Mouse (Mus musculus) brown adipose tissue, adult 24 weeks (tissue): Measurements from ENCODE around the gene Igfbp4. TPM values are rescaled to one million over a fixed set of nuclear protein-coding genes. Genes with fewer than 3 reads are reported as not detected.

ENCODE experiments used
- H3K27ac ChIP-seq: fragments of 200-500 bp; replicated peaks from 2 replicates; pipeline ENCODE4 v1.5.1; 2012; ENCODE audit warnings: low read depth, mild to moderate bottlenecking, low read length
- H3K4me1 ChIP-seq: fragments of 200-500 bp; 2 replicates; pipeline ENCODE4 v1.6.1; 2012; ENCODE audit warnings: low read length, mixed read lengths; ENCODE audit not compliant: control insufficient read depth, insufficient read depth, insufficient read length
- H3K4me3 ChIP-seq: fragments of 200-500 bp; 2 replicates; pipeline ENCODE4 v1.5.1; 2012; ENCODE audit warnings: low read depth, mild to moderate bottlenecking, low read length, moderate library complexity; ENCODE audit not compliant: insufficient read depth
- polyA plus RNA-seq: library from polyadenylated mRNA; stranded (reverse); fragments of >200 nt; gene quantifications from 2 replicates; pipeline ENCODE4 v1.2.4, GENCODE M21; 2012; ENCODE audit not compliant: missing spikeins, insufficient read depth, insufficient read length

Gene Igfbp4
- polyA plus RNA-seq, 1 experiment, result 63.5 TPM

DNA sequence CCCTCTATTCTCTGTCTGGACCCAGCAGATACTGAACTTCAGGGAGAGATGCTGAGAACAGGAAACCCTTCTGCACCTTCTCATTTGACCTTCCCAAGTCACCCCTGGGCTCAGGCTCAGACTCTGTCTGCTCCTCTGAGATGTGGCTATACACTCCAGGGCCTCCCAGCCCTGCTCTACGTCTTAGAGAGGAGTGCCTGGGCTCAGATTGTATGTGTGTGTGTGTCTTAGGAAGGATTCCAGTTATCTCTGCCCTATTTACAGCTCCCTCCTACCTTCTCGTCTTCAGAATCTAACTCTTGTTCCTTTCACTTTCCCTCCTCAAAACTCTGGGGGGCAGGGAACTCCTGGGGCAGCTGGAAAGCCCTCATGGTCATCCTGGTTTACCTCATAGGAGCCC lies 47.4 kb downstream of the Igfbp4 start:
- H3K4me1 ChIP-seq, result no peaks in the 10 kb centered on the region
- no peak overlapping the region for H3K4me3 ChIP-seq

DNA sequence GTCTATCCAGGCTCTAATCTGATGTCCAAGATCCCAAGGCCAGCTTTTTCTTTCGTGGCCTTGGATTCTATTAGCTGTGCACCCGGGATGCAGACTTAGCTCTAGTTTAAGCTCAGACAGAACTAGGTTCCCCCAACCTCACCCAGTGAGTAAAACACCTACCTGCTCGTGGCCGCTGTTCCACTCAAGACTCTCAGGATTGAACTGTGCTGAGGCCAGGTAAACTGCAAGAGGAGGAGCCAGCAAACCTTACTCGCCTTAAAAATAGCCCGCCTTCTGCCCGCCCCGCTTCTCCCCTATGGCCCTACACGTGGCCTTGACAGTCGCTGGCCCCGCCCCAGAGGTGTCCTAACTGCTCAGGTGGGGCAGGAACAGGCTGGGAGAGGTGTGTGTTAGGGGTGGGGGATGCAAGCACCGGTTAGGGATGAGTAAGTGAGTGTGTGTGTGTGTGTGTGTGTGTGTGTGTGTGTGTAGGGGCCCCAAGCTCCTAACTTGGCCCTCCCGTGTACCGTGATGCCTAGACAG lies 48.1 kb downstream of the Igfbp4 start, which contains the start of gene Tns4:
Gene Tns4, minus strand, starts transcription at position 230 of the 525 bp plus-strand sequence.
- H3K4me1 ChIP-seq, result no peaks in the 10 kb centered on the region
- H3K27ac ChIP-seq, result no peak within 1 kb of the TSS
- no peak within 1 kb of the TSS for H3K4me3 ChIP-seq

More for the DNA sequence above, 47.4 kb downstream of the Igfbp4 start:
- H3K27ac ChIP-seq, result no peak overlapping the region

DNA sequence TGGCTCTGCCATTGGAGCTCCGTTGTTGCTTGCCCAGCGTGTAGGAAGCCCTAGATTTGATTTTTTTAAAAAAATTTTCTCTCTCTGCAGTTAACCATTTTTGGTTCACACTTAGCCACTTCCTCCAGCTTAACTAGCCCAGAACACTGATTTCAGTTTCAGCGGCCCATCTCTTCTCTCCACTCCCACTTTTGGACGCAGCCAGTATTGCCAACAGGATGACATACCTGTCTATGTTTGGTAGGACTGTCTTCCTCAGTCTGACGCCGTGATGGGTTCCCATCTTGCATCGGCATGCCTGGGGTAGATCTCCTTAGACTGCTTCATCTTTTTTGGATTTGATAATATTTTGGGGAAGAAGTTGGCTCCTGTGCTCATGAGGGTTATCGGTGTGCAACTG lies 49.3 kb downstream of the Igfbp4 start:
- Histone ChIP-seq H3K27ac (no peak overlapping the region), H3K4me3 (no peak overlapping the region), H3K4me1 (no peaks in the 10 kb centered on the region)

- Histone ChIP-seq H3K4me3 (no peak overlapping the region), H3K4me1 (no peaks in the 10 kb centered on the region), H3K27ac (no peak overlapping the region)
Measured at GRCm38 (mm10) chr11:99091666-99092065, 50.6 kb downstream of the Igfbp4 start.

DNA sequence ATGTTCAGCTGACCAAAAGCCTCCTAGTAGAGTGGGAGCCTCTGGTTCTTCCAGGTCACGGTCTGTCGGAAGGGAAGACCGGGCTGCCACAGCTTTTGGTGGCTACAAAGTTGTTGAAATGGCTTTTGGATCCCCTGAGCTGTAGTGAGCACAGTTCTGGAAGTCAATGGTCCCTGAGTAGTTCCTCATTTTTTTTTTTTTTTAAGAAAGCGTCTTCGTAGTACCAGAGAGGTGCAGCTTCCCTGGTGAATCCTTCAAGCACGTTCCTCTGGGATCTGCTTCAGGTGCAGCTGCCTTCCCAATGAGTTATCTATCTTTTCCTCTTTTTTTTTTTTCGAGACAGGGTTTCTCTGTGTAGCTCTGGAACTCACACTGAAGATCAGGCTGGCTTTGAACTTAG lies 52.7 kb downstream of the Igfbp4 start:
- Histone ChIP-seq H3K4me1 (no peaks in the 10 kb centered on the region), H3K27ac (no peak overlapping the region), H3K4me3 (no peak overlapping the region)

DNA sequence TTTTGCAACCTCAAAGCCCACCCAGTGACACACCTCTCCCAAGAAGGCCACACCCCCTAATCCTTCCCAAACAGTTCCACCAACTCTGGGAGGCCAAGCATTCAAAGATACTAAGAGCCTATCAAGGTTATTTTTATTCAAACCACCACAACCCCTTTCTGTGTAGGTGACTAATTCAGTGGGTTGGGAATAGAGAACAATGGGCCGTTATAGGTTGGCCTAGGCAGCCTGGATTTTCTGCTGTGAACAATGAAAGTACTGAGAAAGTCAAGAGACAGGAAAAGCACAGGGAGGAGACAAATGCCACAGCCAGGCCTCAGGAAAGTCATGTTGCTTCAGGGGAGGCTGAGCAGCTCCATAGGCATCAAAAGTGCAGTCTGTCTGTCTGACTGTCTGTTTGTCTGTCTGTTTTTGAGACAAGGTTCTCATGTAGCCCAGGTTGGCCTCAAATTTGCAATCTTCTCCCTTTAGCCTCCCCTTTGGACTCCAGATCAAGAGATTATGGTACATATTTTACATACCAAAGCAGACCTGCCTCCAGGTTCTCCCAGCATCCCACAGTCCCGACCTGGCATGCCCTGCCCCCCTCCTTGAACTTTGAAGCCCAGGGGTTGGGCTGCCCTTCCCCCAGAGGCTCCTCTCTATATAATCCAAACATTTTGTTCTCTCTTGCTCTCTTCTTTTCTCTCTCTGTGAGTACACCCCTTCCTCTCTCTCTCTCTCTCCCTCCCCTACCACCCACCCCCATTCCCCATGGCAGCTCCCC lies 54.0 kb downstream of the Igfbp4 start:
- no peak overlapping the region for H3K4me3 ChIP-seq
- no peak overlapping the region for H3K27ac ChIP-seq
- H3K4me1 ChIP-seq, result peaks cover 5% of the 10 kb centered on the region; the same call in 1 of the 2 replicates

DNA sequence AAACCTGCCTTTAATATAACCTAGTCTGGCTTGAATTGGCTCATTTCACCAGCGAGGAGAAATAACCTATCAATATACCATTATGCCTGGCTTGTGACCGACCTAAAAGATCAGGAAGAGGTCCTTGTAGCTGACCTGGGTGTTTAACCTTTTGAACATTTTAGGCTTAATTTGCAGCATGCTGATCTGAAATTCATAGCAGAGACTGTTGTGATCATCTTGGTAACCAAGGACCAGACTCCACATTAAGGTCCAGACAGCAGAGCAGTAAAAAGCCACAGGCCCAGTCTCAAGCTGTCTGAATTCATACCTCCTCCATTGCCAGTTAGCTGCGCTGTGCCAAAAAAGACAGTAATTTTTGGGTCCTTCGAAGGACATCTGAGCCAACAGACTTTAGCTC lies 54.7 kb downstream of the Igfbp4 start:
- Histone ChIP-seq H3K27ac (no peak overlapping the region), H3K4me3 (no peak overlapping the region), H3K4me1 (peaks cover 5% of the 10 kb centered on the region; the same call in 1 of the 2 replicates)

- Histone ChIP-seq H3K4me3 (no peak overlapping the region), H3K27ac (no peak overlapping the region), H3K4me1 (peaks cover 5% of the 10 kb centered on the region; the same call in 1 of the 2 replicates)
Measured at GRCm38 (mm10) chr11:99096417-99096816, 55.4 kb downstream of the Igfbp4 start.

GRCm38 (mm10) chr11:99096996-99097774 lies 56.1 kb downstream of the Igfbp4 start:
- no peak overlapping the region for H3K4me3 ChIP-seq
- H3K27ac ChIP-seq, result no peak overlapping the region
- peaks cover 5% of the 10 kb centered on the region; the same call in 1 of the 2 replicates for H3K4me1 ChIP-seq

GRCm38 (mm10) chr11:99098924-99099323 lies 57.9 kb downstream of the Igfbp4 start:
- H3K27ac ChIP-seq, result no peak overlapping the region
- H3K4me3 ChIP-seq, result no peak overlapping the region
- peaks cover 8% of the 10 kb centered on the region for H3K4me1 ChIP-seq

GRCm38 (mm10) chr11:99099516-99099915 lies 58.5 kb downstream of the Igfbp4 start:
- Histone ChIP-seq H3K27ac (no peak overlapping the region), H3K4me1 (peaks cover 8% of the 10 kb centered on the region), H3K4me3 (no peak overlapping the region)

- no peak overlapping the region for H3K4me3 ChIP-seq
- no peak overlapping the region for H3K27ac ChIP-seq
- H3K4me1 ChIP-seq, result peaks cover 8% of the 10 kb centered on the region
Measured at GRCm38 (mm10) chr11:99100215-99100614, 59.2 kb downstream of the Igfbp4 start.

GRCm38 (mm10) chr11:99101693-99102092 lies 60.6 kb downstream of the Igfbp4 start:
- peaks cover 8% of the 10 kb centered on the region for H3K4me1 ChIP-seq
- H3K27ac ChIP-seq, result no peak overlapping the region
- H3K4me3 ChIP-seq, result no peak overlapping the region

GRCm38 (mm10) chr11:99102575-99103270 lies 61.7 kb downstream of the Igfbp4 start:
- Histone ChIP-seq H3K27ac (peak overlapping the region; percentile 62), H3K4me3 (no peak overlapping the region), H3K4me1 (peaks cover 8% of the 10 kb centered on the region)
